Mouse (Mus musculus): Measurements from ENCODE around the gene Apol11a. TPM values are rescaled to one million over a fixed set of nuclear protein-coding genes. Genes with fewer than 3 reads are reported as not detected.

Gene Apol11a
- under 1 TPM; 0.37 to 0.55 TPM for polyA plus RNA-seq (2017; shearing (Covaris generic))

GRCm38 (mm10) chr15:77507966-77508365 is at the start of gene Apol11a:
Gene Apol11a (plus strand): TSS chr15:77508271.

GRCm38 (mm10) chr15:77476693-77477092 is 31.4 kb upstream of the Apol11a start, which contains the start of gene Apol10a:
Gene Apol10a (plus strand): TSS chr15:77477047.

GRCm38 (mm10) chr15:77533216-77533615 is 25.1 kb downstream of the Apol11a start, which contains the start of gene Apol7c:
Gene Apol7c (minus strand): TSS chr15:77533316.

GRCm38 (mm10) chr15:77561792-77562191 is 53.7 kb downstream of the Apol11a start, which contains the start of gene 1700025B11Rik:
Gene 1700025B11Rik (minus strand): TSS chr15:77561892.

Other genes starting within 250 kb of the Apol11a start
- under 1 TPM in 1 of 2 experiments, not detected in 1; 0.36 TPM for gene Rbfox2, start 201.3 kb upstream of the Apol11a start, polyA plus RNA-seq (2017; shearing (Covaris generic))
- gene Apol7a, start 109.2 kb upstream of the Apol11a start, polyA plus RNA-seq (2017; shearing (Covaris generic)): not detected
- 1 to 10 TPM; 6.3 to 8.4 TPM for gene Apol9a, start 97.1 kb upstream of the Apol11a start, polyA plus RNA-seq (2017; shearing (Covaris generic))
- gene Apol7b, start 60.8 kb upstream of the Apol11a start, polyA plus RNA-seq (2017; shearing (Covaris generic)): under 1 TPM; 0.10 to 0.54 TPM
- gene Apol10a, start 31.2 kb upstream of the Apol11a start, polyA plus RNA-seq (2017; shearing (Covaris generic)): under 1 TPM in 1 of 2 experiments, not detected in 1; 0.43 TPM
- gene Apol7c, start 25.0 kb downstream of the Apol11a start, polyA plus RNA-seq (2017; shearing (Covaris generic)): 1 to 10 TPM in 1 of 2 experiments, under 1 TPM in 1; 0.30 to 1.3 TPM
- not detected for gene 1700025B11Rik, start 53.6 kb downstream of the Apol11a start, polyA plus RNA-seq (2017; shearing (Covaris generic))
- 1 to 10 TPM; 2.1 to 4.8 TPM for gene Apol10b, start 87.9 kb downstream of the Apol11a start, polyA plus RNA-seq (2017; shearing (Covaris generic))
- gene Gm36245, start 91.0 kb downstream of the Apol11a start, polyA plus RNA-seq (2017; shearing (Covaris generic)): not detected
- gene Apol11b, start 135.0 kb downstream of the Apol11a start, polyA plus RNA-seq (2017; shearing (Covaris generic)): 1 to 10 TPM; 1.2 to 3.1 TPM
- 100 to 1,000 TPM in 1 of 2 experiments, 10 to 100 TPM in 1; 42.2 to 233 TPM for gene Apol7e, start 190.6 kb downstream of the Apol11a start, polyA plus RNA-seq (2017; shearing (Covaris generic))
- gene Apol9b, start 220.8 kb downstream of the Apol11a start, polyA plus RNA-seq (2017; shearing (Covaris generic)): 10 to 100 TPM; 13.2 to 66.3 TPM
- gene Apol8, start 248.7 kb downstream of the Apol11a start, polyA plus RNA-seq (2017; shearing (Covaris generic)): under 1 TPM; 0.06 to 0.42 TPM